20 mouse cellular contexts compared by ENCODE assay signal in genomic region chr9:50024820-50025219, GRCm38 (mm10).
DNase-seq lines count a peak whose midpoint lies in the region; TF ChIP-seq lines count a peak whose summit lies in the region.
"Had no signal": no experiment of that assay in that cellular context is flagged by ENCODE, and none has a peak within 500 bp of the region (broad histone marks: within the 10 kb centered on the region; RNA-seq: fewer than 3 reads in every experiment).

No protein-coding gene starts in this region.

- dilution Hi-C loops in CH12.LX (cut with MboI; ENCODE audit: extremely low pct_ligation_motif_present, extremely low pct_unique_long_range_greater_than_20kb, low sequenced_read_pairs): no loop called here

- WGBS in heart, embryonic 10.5 days: 80% methylated on average over 6 of the region's 6 CpGs

- no peaks in the 10 kb centered on the region for H3K36me3 ChIP-seq in heart, embryonic 10.5 days
- H3K36me3 ChIP-seq in CH12.LX (replicated peaks in 1 of 2; ENCODE audit: control insufficient read depth in 1 of 2, insufficient read depth in 1 of 2, low read length in 1 of 2): no peaks in the 10 kb centered on the region
- H3K36me3 ChIP-seq: G1E had no signal

- no peak overlapping the region for H3K9ac ChIP-seq in CH12.LX (ENCODE audit: insufficient read depth, low read depth)

- peak overlapping the region; percentile 45 for H3K4me2 ChIP-seq in CH12.LX (ENCODE audit: insufficient read depth, low read depth, poor library complexity, severe bottlenecking)

- H3K4me1 ChIP-seq in heart, embryonic 10.5 days: no peaks in the 10 kb centered on the region
- peaks cover 9 to 24% of the 10 kb centered on the region in 2 experiments for H3K4me1 ChIP-seq in CH12.LX (ENCODE audit: control insufficient read depth in 1 of 2, insufficient read depth in 2 of 2)

- in situ Hi-C loops in CH12.LX (cut with MboI; ENCODE audit: low pct_ligation_motif_present, low pct_unique_long_range_greater_than_20kb, low sequenced_read_pairs): no loop called here

- DNase-seq in heart, adult 11 months: peak; percentile 45
- no peak for DNase-seq in heart, embryonic 10.5 days (ENCODE audit: low spot score)
- DNase-seq in 3T3-L1 (ENCODE audit: low read depth, low spot score): peak; percentile 44
- peak; percentile 77 for DNase-seq in CH12.LX (ENCODE audit: extremely low read depth)
- DNase-seq in layer of hippocampus, postnatal 10 days (ENCODE audit: low spot score in 2 of 2): no peak
- no peak for DNase-seq in urinary bladder, postnatal 4 days (ENCODE audit: low spot score in 2 of 2)
- DNase-seq: adrenal gland, adult 2 months; adrenal gland, adult 8-10 months; adrenal gland, postnatal 10 days; adrenal gland, postnatal 14 days; adrenal gland, postnatal 25 days; adrenal gland, postnatal 36 days; B cell, adult 2 months; cerebellum, adult 11 months; cerebellum, adult 11-12 months; cerebellum, adult 18-20 months; cerebellum, adult 2 months; cerebellum, adult 8-10 months had no signal

- TF ChIP-seq POLR2A in CH12.LX (IDR thresholded peaks at IDR 0.05; ENCODE audit: low read depth, low read length): no peak

- TF ChIP-seq RAD21 in CH12.LX (IDR thresholded peaks at IDR 0.05; ENCODE audit: low read depth, low read length): no peak

- H3K27me3 ChIP-seq in heart, embryonic 10.5 days (ENCODE audit: insufficient read depth, poor library complexity, severe bottlenecking): no peaks in the 10 kb centered on the region
- no peaks in the 10 kb centered on the region for H3K27me3 ChIP-seq in CH12.LX (replicated peaks)
- H3K27me3 ChIP-seq: Patski had no signal

- no peaks in the 10 kb centered on the region for H3K79me2 ChIP-seq in CH12.LX (replicated peaks; ENCODE audit: control insufficient read depth, extremely low read depth, insufficient read depth, poor library complexity, severe bottlenecking)

- H3K27ac ChIP-seq in heart, embryonic 10.5 days: no peak overlapping the region
- H3K27ac ChIP-seq in CH12.LX (ENCODE audit: insufficient read depth, low read depth): no peak overlapping the region

- no peak overlapping the region for H3K4me3 ChIP-seq in heart, embryonic 10.5 days
- H3K4me3 ChIP-seq in CH12.LX (replicated peaks in 1 of 3; ENCODE audit: low read depth in 2 of 3, low read length in 2 of 3, poor library complexity in 1 of 3): no peak overlapping the region

- TF ChIP-seq EP300 in CH12.LX (IDR thresholded peaks at IDR 0.05; ENCODE audit: low read length): peak; percentile 72

- no peak for TF ChIP-seq CTCF in CH12.LX (conservative IDR thresholded peaks at IDR 0.05 in 1 of 2, IDR thresholded peaks at IDR 0.05 in 1 of 2; ENCODE audit: low read depth in 2 of 2, low read length in 2 of 2)

- H3K9me3 ChIP-seq in heart, embryonic 10.5 days: no peaks in the 10 kb centered on the region
- no peaks in the 10 kb centered on the region for H3K9me3 ChIP-seq in CH12.LX (replicated peaks; ENCODE audit: low read length)

TF ChIP-seq in CH12.LX, 34 proteins besides CTCF, POLR2A, EP300 and RAD21:
- TF ChIP-seq MXI1 (IDR thresholded peaks at IDR 0.05; ENCODE audit: low read depth, low read length) (peak; percentile 54), BHLHE40 (IDR thresholded peaks at IDR 0.05; ENCODE audit: low read depth, low read length) (peak; percentile 34; the same call in 1 of the 2 replicates), MYC (IDR thresholded peaks at IDR 0.05; ENCODE audit: low read depth, low read length) (peak; percentile 76; the same call in 1 of the 2 replicates), SIN3A (IDR thresholded peaks at IDR 0.05; ENCODE audit: low read length) (no peak), TCF12 (IDR thresholded peaks at IDR 0.05; ENCODE audit: low read depth, low read length) (0 out of 2 replicates have a peak, but pooled peaks have one; percentile 26), ZKSCAN1 (IDR thresholded peaks at IDR 0.05; ENCODE audit: borderline replicate concordance, low read depth, low read length) (no peak), MAFK (IDR thresholded peaks at IDR 0.05; ENCODE audit: insufficient replicate concordance, low read length) (no peak), MAX (IDR thresholded peaks at IDR 0.05; ENCODE audit: low read length) (peak; percentile 73), NELFE (IDR thresholded peaks at IDR 0.05; ENCODE audit: low read depth, low read length) (no peak), JUND (conservative IDR thresholded peaks at IDR 0.05; ENCODE audit: low read depth, low read length) (0 out of 2 replicates have a peak, but pooled peaks have one; percentile 23), ELF1 (IDR thresholded peaks at IDR 0.05; ENCODE audit: low read depth, low read length) (peak; percentile 54), ETS1 (conservative IDR thresholded peaks at IDR 0.05; ENCODE audit: low read depth, low read length) (peak; percentile 63), ZNF384 (IDR thresholded peaks at IDR 0.05; ENCODE audit: low read depth, low read length) (no peak)
TF ChIP-seq in CH12.LX: peak in this region for 8.

Comparison
In these comparisons a context has a peak if more than half of its experiments do, and no peak if none do; other contexts are left out.
1. DNase-seq: peak in heart, adult 11 months (single experiment), 3T3-L1 (single experiment) and CH12.LX (single experiment); none in heart, embryonic 10.5 days (single experiment), layer of hippocampus, postnatal 10 days (0 of 2) and urinary bladder, postnatal 4 days (0 of 2).